Mouse (Mus musculus): ENCODE measurements around the gene Apba2. TPM values are rescaled to one million over a fixed set of nuclear protein-coding genes. Genes with fewer than 3 reads are reported as not detected.

Gene Apba2
- total and polyA plus RNA-seq, 3 experiments: 0.11 TPM; not detected in 2

GRCm38 (mm10) chr7:64633182-64633581 is 131.7 kb downstream of the Apba2 start:
- Histone ChIP-seq H3K4me1 (ENCODE audit: insufficient read depth, low read depth, low read length) (no peaks in the 10 kb centered on the region), H3K9me3 (replicated peaks) (peaks cover 58% of the 10 kb centered on the region), H3K27me3 (ENCODE audit: insufficient read depth, low read length) (no peaks in the 10 kb centered on the region), H3K4me3 (ENCODE audit: low read depth, low read length) (no peak overlapping the region), H3K36me3 (replicated peaks) (no peaks in the 10 kb centered on the region)
- ATAC-seq (ENCODE audit: extremely low read depth, insufficient number of reproducible peaks, low FRiP score, poor library complexity, severe bottlenecking) (no peak), DNase-seq (ENCODE audit: low spot score) (no peak)
- TF ChIP-seq GATA2 (IDR thresholded peaks at IDR 0.05; ENCODE audit: borderline replicate concordance, low read depth, low read length): no peak

GRCm38 (mm10) chr7:64633916-64634315 is 132.4 kb downstream of the Apba2 start:
- Histone ChIP-seq H3K9me3 (replicated peaks) (peaks cover 54% of the 10 kb centered on the region), H3K4me1 (ENCODE audit: insufficient read depth, low read depth, low read length) (no peaks in the 10 kb centered on the region), H3K4me3 (ENCODE audit: low read depth, low read length) (no peak overlapping the region), H3K27me3 (ENCODE audit: insufficient read depth, low read length) (no peaks in the 10 kb centered on the region), H3K36me3 (replicated peaks) (no peaks in the 10 kb centered on the region)
- ATAC-seq (ENCODE audit: extremely low read depth, insufficient number of reproducible peaks, low FRiP score, poor library complexity, severe bottlenecking): no peak
- DNase-seq (ENCODE audit: low spot score): no peak
- TF ChIP-seq GATA2 (IDR thresholded peaks at IDR 0.05; ENCODE audit: borderline replicate concordance, low read depth, low read length) (no peak), CTCF (IDR thresholded peaks at IDR 0.05; ENCODE audit: low read depth, low read length) (no peak), GATA1 (IDR thresholded peaks at IDR 0.05; ENCODE audit: borderline replicate concordance, low read length) (no peak), POLR2AphosphoS5 (IDR thresholded peaks at IDR 0.05; ENCODE audit: insufficient replicate concordance, low read depth, low read length) (no peak), TAL1 (conservative IDR thresholded peaks at IDR 0.05; ENCODE audit: low read depth, low read length) (no peak)

GRCm38 (mm10) chr7:64634482-64634881 is 133.0 kb downstream of the Apba2 start:
- no peak overlapping the region for H3K4me3 ChIP-seq (ENCODE audit: low read depth, low read length)
- no peak for ATAC-seq (ENCODE audit: extremely low read depth, insufficient number of reproducible peaks, low FRiP score, poor library complexity, severe bottlenecking)
- H3K4me1 ChIP-seq (ENCODE audit: insufficient read depth, low read depth, low read length): no peaks in the 10 kb centered on the region
- no peak for DNase-seq (ENCODE audit: low spot score)
- no peak for TF ChIP-seq GATA1 (IDR thresholded peaks at IDR 0.05; ENCODE audit: borderline replicate concordance, low read length)
- TF ChIP-seq CTCF (IDR thresholded peaks at IDR 0.05; ENCODE audit: low read depth, low read length): no peak
- TF ChIP-seq POLR2AphosphoS5 (IDR thresholded peaks at IDR 0.05; ENCODE audit: insufficient replicate concordance, low read depth, low read length): no peak
- no peak for TF ChIP-seq TAL1 (conservative IDR thresholded peaks at IDR 0.05; ENCODE audit: low read depth, low read length)
- TF ChIP-seq GATA2 (IDR thresholded peaks at IDR 0.05; ENCODE audit: borderline replicate concordance, low read depth, low read length): no peak
- H3K36me3 ChIP-seq (replicated peaks): no peaks in the 10 kb centered on the region
- H3K27me3 ChIP-seq (ENCODE audit: insufficient read depth, low read length): no peaks in the 10 kb centered on the region
- H3K9me3 ChIP-seq (replicated peaks): peaks cover 56% of the 10 kb centered on the region

GRCm38 (mm10) chr7:64638922-64639321 is 137.4 kb downstream of the Apba2 start:
- no peaks in the 10 kb centered on the region for H3K27me3 ChIP-seq (ENCODE audit: insufficient read depth, low read length)
- no peaks in the 10 kb centered on the region for H3K4me1 ChIP-seq (ENCODE audit: insufficient read depth, low read depth, low read length)
- H3K36me3 ChIP-seq (replicated peaks): no peaks in the 10 kb centered on the region
- no peak overlapping the region for H3K4me3 ChIP-seq (ENCODE audit: low read depth, low read length)
- no peak for TF ChIP-seq CTCF (IDR thresholded peaks at IDR 0.05; ENCODE audit: low read depth, low read length)
- TF ChIP-seq GATA2 (IDR thresholded peaks at IDR 0.05; ENCODE audit: borderline replicate concordance, low read depth, low read length): no peak
- no peak for ATAC-seq (ENCODE audit: extremely low read depth, insufficient number of reproducible peaks, low FRiP score, poor library complexity, severe bottlenecking)
- DNase-seq (ENCODE audit: low spot score): no peak
- H3K9me3 ChIP-seq (replicated peaks): peaks cover 35% of the 10 kb centered on the region

GRCm38 (mm10) chr7:64640651-64641050 is 139.1 kb downstream of the Apba2 start:
- ATAC-seq (ENCODE audit: extremely low read depth, insufficient number of reproducible peaks, low FRiP score, poor library complexity, severe bottlenecking) (no peak), DNase-seq (ENCODE audit: low spot score) (no peak)
- no peaks in the 10 kb centered on the region for H3K27me3 ChIP-seq (ENCODE audit: insufficient read depth, low read length)
- no peaks in the 10 kb centered on the region for H3K36me3 ChIP-seq (replicated peaks)
- TF ChIP-seq GATA2 (IDR thresholded peaks at IDR 0.05; ENCODE audit: borderline replicate concordance, low read depth, low read length) (no peak), TAL1 (conservative IDR thresholded peaks at IDR 0.05; ENCODE audit: low read depth, low read length) (no peak), GATA1 (IDR thresholded peaks at IDR 0.05; ENCODE audit: borderline replicate concordance, low read length) (no peak), CTCF (IDR thresholded peaks at IDR 0.05; ENCODE audit: low read depth, low read length) (no peak), POLR2AphosphoS5 (IDR thresholded peaks at IDR 0.05; ENCODE audit: insufficient replicate concordance, low read depth, low read length) (no peak)
- H3K4me1 ChIP-seq (ENCODE audit: insufficient read depth, low read depth, low read length): no peaks in the 10 kb centered on the region
- H3K4me3 ChIP-seq (ENCODE audit: low read depth, low read length): no peak overlapping the region
- H3K9me3 ChIP-seq (replicated peaks): peaks cover 29% of the 10 kb centered on the region

- TF ChIP-seq TAL1 (conservative IDR thresholded peaks at IDR 0.05; ENCODE audit: low read depth, low read length): no peak
- no peak for TF ChIP-seq GATA1 (IDR thresholded peaks at IDR 0.05; ENCODE audit: borderline replicate concordance, low read length)
- no peak for TF ChIP-seq CTCF (IDR thresholded peaks at IDR 0.05; ENCODE audit: low read depth, low read length)
- TF ChIP-seq POLR2AphosphoS5 (IDR thresholded peaks at IDR 0.05; ENCODE audit: insufficient replicate concordance, low read depth, low read length): no peak
- TF ChIP-seq GATA2 (IDR thresholded peaks at IDR 0.05; ENCODE audit: borderline replicate concordance, low read depth, low read length): no peak
- H3K36me3 ChIP-seq (replicated peaks): no peaks in the 10 kb centered on the region
- no peak for DNase-seq (ENCODE audit: low spot score)
Measured at GRCm38 (mm10) chr7:64642903-64643302, 141.4 kb downstream of the Apba2 start.

GRCm38 (mm10) chr7:64645458-64645857 is 144.0 kb downstream of the Apba2 start:
- no peak for ATAC-seq (ENCODE audit: extremely low read depth, insufficient number of reproducible peaks, low FRiP score, poor library complexity, severe bottlenecking)
- DNase-seq (ENCODE audit: low spot score): no peak
- H3K4me1 ChIP-seq (ENCODE audit: insufficient read depth, low read depth, low read length): no peaks in the 10 kb centered on the region

More at GRCm38 (mm10) chr7:64642903-64643302, 141.4 kb downstream of the Apba2 start:
- H3K27me3 ChIP-seq (ENCODE audit: insufficient read depth, low read length): no peaks in the 10 kb centered on the region
- H3K4me1 ChIP-seq (ENCODE audit: insufficient read depth, low read depth, low read length): no peaks in the 10 kb centered on the region
- no peak for ATAC-seq (ENCODE audit: extremely low read depth, insufficient number of reproducible peaks, low FRiP score, poor library complexity, severe bottlenecking)
- H3K9me3 ChIP-seq (replicated peaks): peaks cover 24% of the 10 kb centered on the region
- no peak overlapping the region for H3K4me3 ChIP-seq (ENCODE audit: low read depth, low read length)

More at GRCm38 (mm10) chr7:64645458-64645857, 144.0 kb downstream of the Apba2 start:
- no peak for TF ChIP-seq GATA2 (IDR thresholded peaks at IDR 0.05; ENCODE audit: borderline replicate concordance, low read depth, low read length)
- TF ChIP-seq TAL1 (conservative IDR thresholded peaks at IDR 0.05; ENCODE audit: low read depth, low read length): no peak
- no peak for TF ChIP-seq POLR2AphosphoS5 (IDR thresholded peaks at IDR 0.05; ENCODE audit: insufficient replicate concordance, low read depth, low read length)
- no peak for TF ChIP-seq CTCF (IDR thresholded peaks at IDR 0.05; ENCODE audit: low read depth, low read length)
- no peak for TF ChIP-seq GATA1 (IDR thresholded peaks at IDR 0.05; ENCODE audit: borderline replicate concordance, low read length)
- Histone ChIP-seq H3K36me3 (replicated peaks) (no peaks in the 10 kb centered on the region), H3K4me3 (ENCODE audit: low read depth, low read length) (no peak overlapping the region), H3K27me3 (ENCODE audit: insufficient read depth, low read length) (no peaks in the 10 kb centered on the region), H3K9me3 (replicated peaks) (peaks cover 21% of the 10 kb centered on the region)

All from G1E (cell line).